Mouse (Mus musculus) intestine, embryonic 16.5 days (tissue): ENCODE results near the gene Dag1. TPM values are rescaled to one million over a fixed set of nuclear protein-coding genes. Genes with fewer than 3 reads are reported as not detected.
"Not testable (repeated sequence)": the region's sequence is repeated elsewhere in the genome, so short reads cannot be mapped to it uniquely, and the experiment has no call there.

ENCODE experiments used
- ATAC-seq: fragments of 200-750 bp; cut with Nextera tagmentation; 2 replicates; pipeline ENCODE4 v1.8.0; 2017; ENCODE audit warnings: moderate TSS enrichment, moderate library complexity
- H3K27ac ChIP-seq: fragments of 300-500 bp; sonication (generic); 2 replicates; pipeline ENCODE4 v1.5.1; 2014; ENCODE audit warnings: mild to moderate bottlenecking, low read length
- H3K27me3 ChIP-seq: fragments of 300-500 bp; sonication (generic); replicated peaks from 2 replicates; pipeline ENCODE4 v1.6.1; 2014; ENCODE audit warnings: low read length, control low read depth, mixed read lengths; ENCODE audit not compliant: control insufficient read depth, insufficient read depth
- H3K36me3 ChIP-seq: fragments of 300-500 bp; sonication (generic); 2 replicates; pipeline ENCODE4 v1.6.1; 2014; ENCODE audit warnings: low read length, control low read depth; ENCODE audit not compliant: control insufficient read depth, insufficient read depth
- H3K4me1 ChIP-seq: fragments of 300-500 bp; sonication (generic); 2 replicates; pipeline ENCODE4 v1.6.1; 2014; ENCODE audit warnings: low read length, control low read depth, mixed read lengths; ENCODE audit not compliant: control insufficient read depth, insufficient read depth
- H3K4me2 ChIP-seq: fragments of 300-500 bp; sonication (generic); 2 replicates; pipeline ENCODE4 v1.6.1; 2014; ENCODE audit warnings: low read depth, low read length, control low read depth
- H3K4me3 ChIP-seq: fragments of 300-500 bp; sonication (generic); 2 replicates; pipeline ENCODE4 v1.5.1; 2014; ENCODE audit warnings: mild to moderate bottlenecking, low read length
- H3K9ac ChIP-seq: fragments of 300-500 bp; sonication (generic); 2 replicates; pipeline ENCODE4 v1.6.1; 2014; ENCODE audit warnings: low read depth, low read length
- H3K9me3 ChIP-seq: fragments of 300-500 bp; sonication (generic); 2 replicates; pipeline ENCODE4 v1.6.1; 2016; ENCODE audit warnings: low read length, control low read depth; ENCODE audit not compliant: control insufficient read depth
- WGBS: fragments of 180-500 bp; shearing (Covaris S2); extraction: QIAGEN DNeasy Blood & Tissue Kit; methylation state at CpG from one replicate; pipeline ENCODE4 v1.1.7; 2014; 5-methylcytosine and 5-hydroxymethylcytosine counted together
- polyA plus RNA-seq: library from polyadenylated mRNA; unstranded; fragments of >200 nt; fragmentation: Nextera tagmentation; extraction: Ambion mirVana; gene quantifications from 2 replicates; pipeline ENCODE4 v1.2.1, GENCODE M21; 2015

The Dag1 gene
- polyA plus RNA-seq, 1 experiment from 2014 or later: 67.9 TPM

DNA sequence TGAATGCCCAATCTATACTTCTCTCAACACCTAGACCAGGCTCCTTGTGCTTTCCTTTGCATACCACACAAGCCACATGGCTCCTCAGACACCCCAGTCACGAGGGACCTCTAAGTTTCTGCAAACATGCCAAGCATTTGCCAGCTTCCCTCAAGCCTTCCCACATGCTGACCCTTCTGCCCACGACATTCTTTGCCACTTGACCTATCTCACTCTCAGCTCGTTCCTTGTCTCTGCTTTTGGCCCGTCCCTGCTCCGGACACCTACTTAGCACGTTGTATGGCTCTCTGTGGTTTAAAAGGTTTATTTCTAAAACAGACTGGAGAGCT lies 11.5 kb upstream of the Dag1 start:
- Histone ChIP-seq H3K4me2 (no peak overlapping the region), H3K9me3 (no peaks in the 10 kb centered on the region), H3K4me1 (peaks cover 17% of the 10 kb centered on the region), H3K4me3 (no peak overlapping the region), H3K27ac (no peak overlapping the region), H3K36me3 (no peaks in the 10 kb centered on the region), H3K27me3 (no peaks in the 10 kb centered on the region), H3K9ac (no peak overlapping the region)
- WGBS: 56% methylated on average over 6 of the region's 6 CpGs
- ATAC-seq: no peak

DNA sequence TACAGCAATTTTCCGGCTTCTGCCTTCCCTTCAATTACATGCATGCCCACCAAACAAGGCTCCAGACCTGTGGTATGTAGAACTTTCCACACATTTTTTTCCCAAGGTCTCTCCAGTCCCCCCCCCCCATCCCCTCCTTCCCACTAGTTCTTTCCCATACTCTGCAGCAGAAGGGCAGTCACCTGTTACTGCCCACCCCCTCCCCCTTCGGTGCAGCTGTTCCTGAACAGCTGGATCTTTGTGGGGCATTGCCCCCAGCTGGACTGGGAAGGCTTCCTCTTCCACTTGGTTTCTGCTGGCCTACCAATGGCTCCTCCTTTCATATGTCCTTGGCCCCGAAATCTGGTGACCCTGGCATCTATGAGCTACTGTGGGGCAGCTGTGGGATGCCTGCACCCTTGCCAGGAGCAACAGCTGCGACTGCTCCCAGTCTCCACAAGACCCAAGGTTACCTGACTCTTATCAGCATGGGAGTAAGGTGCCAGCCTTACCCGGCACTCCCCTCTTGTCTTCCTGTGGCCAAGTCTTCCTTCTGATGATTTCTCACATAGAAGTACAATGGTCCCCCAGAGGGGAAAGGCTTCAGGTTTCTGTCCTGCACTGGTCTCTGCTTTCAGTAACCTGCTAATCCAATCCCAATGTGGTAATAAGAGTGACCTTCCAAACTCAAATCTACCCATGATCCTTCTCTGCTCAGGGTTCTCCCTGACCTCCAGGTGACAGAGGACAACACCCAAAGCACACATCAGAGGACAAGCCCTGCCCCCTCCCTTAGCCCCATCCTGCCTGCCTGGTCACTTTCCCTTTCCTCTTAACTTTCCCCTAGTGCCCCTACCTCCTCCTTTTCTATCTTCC lies 10.9 kb upstream of the Dag1 start:
- 67% methylated on average over 5 of the region's 5 CpGs for WGBS
- Histone ChIP-seq H3K9me3 (no peaks in the 10 kb centered on the region), H3K27ac (no peak overlapping the region), H3K4me1 (peaks cover 22% of the 10 kb centered on the region), H3K4me2 (no peak overlapping the region), H3K36me3 (no peaks in the 10 kb centered on the region), H3K27me3 (no peaks in the 10 kb centered on the region), H3K4me3 (no peak overlapping the region), H3K9ac (no peak overlapping the region)
- ATAC-seq: peak; percentile 54; the same call in 1 of the 2 replicates

DNA sequence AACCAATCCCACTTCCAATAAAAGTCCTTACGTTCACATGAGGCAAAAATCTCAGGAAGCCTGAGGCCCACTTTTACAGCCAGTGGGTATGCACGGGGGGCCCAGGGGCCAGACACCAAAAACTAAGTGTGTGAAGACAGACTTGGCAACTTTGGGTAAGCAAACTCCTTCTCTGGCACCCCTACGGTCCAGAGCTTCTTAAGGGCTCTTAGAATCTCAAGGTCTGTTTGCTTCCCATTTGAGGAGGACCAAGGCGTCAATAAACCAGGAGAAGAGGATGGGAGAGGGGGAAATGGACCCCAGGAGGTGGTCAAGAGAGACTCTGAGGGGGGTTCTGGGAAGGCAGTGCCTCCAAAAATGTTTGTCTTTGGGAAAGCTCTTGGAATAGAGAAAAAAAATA lies 9.7 kb upstream of the Dag1 start:
- H3K9ac ChIP-seq: no peak overlapping the region
- H3K36me3 ChIP-seq: no peaks in the 10 kb centered on the region
- H3K4me3 ChIP-seq: no peak overlapping the region
- H3K4me1 ChIP-seq: peaks cover 26% of the 10 kb centered on the region
- no peak overlapping the region for H3K27ac ChIP-seq
- no peaks in the 10 kb centered on the region for H3K27me3 ChIP-seq
- no peak for ATAC-seq
- H3K4me2 ChIP-seq: no peak overlapping the region
- H3K9me3 ChIP-seq: no peaks in the 10 kb centered on the region
- 78% methylated on average over 4 of the region's 4 CpGs for WGBS

- Histone ChIP-seq H3K36me3 (no peaks in the 10 kb centered on the region), H3K4me2 (no peak overlapping the region), H3K9ac (no peak overlapping the region), H3K9me3 (no peaks in the 10 kb centered on the region), H3K27ac (peak overlapping the region; percentile 35), H3K27me3 (no peaks in the 10 kb centered on the region), H3K4me3 (no peak overlapping the region), H3K4me1 (peaks cover 26% of the 10 kb centered on the region)
- 47% methylated on average over 5 of the region's 5 CpGs for WGBS
- no peak for ATAC-seq
Measured at GRCm38 (mm10) chr9:108272691-108273090, 8.9 kb upstream of the Dag1 start.

GRCm38 (mm10) chr9:108271941-108272340 lies 8.2 kb upstream of the Dag1 start:
- no peaks in the 10 kb centered on the region for H3K9me3 ChIP-seq
- peaks cover 26% of the 10 kb centered on the region for H3K4me1 ChIP-seq
- no peaks in the 10 kb centered on the region for H3K27me3 ChIP-seq
- no peak overlapping the region for H3K4me2 ChIP-seq
- ATAC-seq: peak; percentile 51
- no peak overlapping the region for H3K4me3 ChIP-seq
- H3K9ac ChIP-seq: no peak overlapping the region
- H3K27ac ChIP-seq: peak overlapping the region; percentile 35; the same call in 1 of the 2 replicates
- WGBS: 21% methylated on average over 2 of the region's 2 CpGs
- no peaks in the 10 kb centered on the region for H3K36me3 ChIP-seq

DNA sequence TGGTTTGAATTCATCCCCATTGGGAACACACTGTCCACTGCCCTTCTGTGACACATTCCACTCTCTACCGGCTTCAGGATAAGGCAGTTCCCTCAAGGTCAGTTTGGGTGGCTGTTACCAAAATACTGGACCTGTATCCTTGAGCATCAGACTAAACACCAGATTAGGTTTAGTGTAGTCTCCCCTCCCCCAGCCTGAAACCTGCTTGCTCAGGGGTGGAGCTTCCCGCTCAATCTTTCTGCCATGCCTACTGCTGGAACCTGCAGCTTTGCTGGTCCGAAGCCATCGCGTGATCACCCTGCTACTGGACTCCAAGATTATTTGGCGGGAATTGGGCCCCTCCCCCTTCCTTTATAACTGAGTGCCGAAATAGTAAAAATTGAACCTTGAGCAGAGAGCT lies 4.9 kb upstream of the Dag1 start:
- not testable (repeated sequence) for H3K9ac ChIP-seq, H3K4me3 ChIP-seq, ATAC-seq, H3K27ac ChIP-seq, H3K36me3 ChIP-seq, H3K4me2 ChIP-seq, H3K27me3 ChIP-seq, H3K9me3 ChIP-seq
- H3K4me1 ChIP-seq: peaks cover 37% of the 10 kb centered on the region
- WGBS: 64% methylated on average over 6 of the region's 7 CpGs

DNA sequence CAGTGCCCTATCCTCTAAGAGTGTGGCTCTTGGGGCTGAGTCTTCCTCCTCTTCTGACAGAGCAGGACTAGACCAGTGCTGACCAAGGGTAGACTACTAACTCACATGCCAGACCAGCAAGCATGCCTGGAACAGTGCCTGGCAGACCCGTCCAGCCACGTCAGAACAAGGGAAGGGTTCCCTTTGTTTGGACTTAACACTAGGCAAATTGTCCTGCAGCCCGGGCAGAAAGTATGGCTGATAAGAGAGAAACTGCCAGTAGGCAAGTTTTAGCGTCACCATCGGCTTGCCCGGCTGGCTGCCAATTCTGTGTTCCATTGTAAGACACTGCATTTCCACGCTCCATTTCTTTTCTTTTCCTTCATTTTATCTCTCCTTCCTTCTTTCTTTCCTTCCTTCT lies 3.9 kb upstream of the Dag1 start:
- Histone ChIP-seq H3K4me2 (no peak overlapping the region), H3K36me3 (no peaks in the 10 kb centered on the region), H3K27me3 (no peaks in the 10 kb centered on the region), H3K4me3 (no peak overlapping the region), H3K9ac (no peak overlapping the region), H3K9me3 (no peaks in the 10 kb centered on the region), H3K27ac (no peak overlapping the region), H3K4me1 (peaks cover 36% of the 10 kb centered on the region)
- ATAC-seq: no peak
- 75% methylated on average over 7 of the region's 7 CpGs for WGBS

- no peak for ATAC-seq
- WGBS: 78% methylated on average over 10 of the region's 10 CpGs
- no peaks in the 10 kb centered on the region for H3K36me3 ChIP-seq
Measured at GRCm38 (mm10) chr9:108266261-108266935, 2.6 kb upstream of the Dag1 start.

GRCm38 (mm10) chr9:108264191-108264921 lies 598 bp upstream of the Dag1 start:
- H3K4me2 ChIP-seq: peak overlapping the region; percentile 71
- 8% methylated on average over 10 of the region's 10 CpGs for WGBS
- peak overlapping the region; percentile 60 for H3K9ac ChIP-seq
- no peaks in the 10 kb centered on the region for H3K9me3 ChIP-seq
- peak; percentile 13 for ATAC-seq
- no peaks in the 10 kb centered on the region for H3K36me3 ChIP-seq
- peak overlapping the region; percentile 97 for H3K27ac ChIP-seq
- H3K4me1 ChIP-seq: peaks cover 28% of the 10 kb centered on the region
- peak overlapping the region; percentile 92 for H3K4me3 ChIP-seq
- H3K27me3 ChIP-seq: no peaks in the 10 kb centered on the region

More at GRCm38 (mm10) chr9:108266261-108266935, 2.6 kb upstream of the Dag1 start:
- H3K4me3 ChIP-seq: no peak overlapping the region
- no peaks in the 10 kb centered on the region for H3K9me3 ChIP-seq
- no peak overlapping the region for H3K27ac ChIP-seq
- no peak overlapping the region for H3K9ac ChIP-seq
- no peak overlapping the region for H3K4me2 ChIP-seq
- H3K4me1 ChIP-seq: peaks cover 39% of the 10 kb centered on the region
- H3K27me3 ChIP-seq: no peaks in the 10 kb centered on the region
